Mouse (Mus musculus) heart, postnatal 0 days (tissue): ENCODE data around the gene Gm49630.
A peak's percentile ranks its signal among the peaks of the same experiment; 100 is the strongest.
"Not testable (repeated sequence)": the region's sequence is repeated elsewhere in the genome, so short reads cannot be mapped to it uniquely, and the experiment has no call there.

Experiments
- CTCF ChIP-seq: IDR thresholded peaks from 2 replicates; pipeline ENCODE4 v1.5.1; 2016; ENCODE audit warnings: antibody characterized with exemption, control low read depth, low read depth
- EP300 ChIP-seq: IDR thresholded peaks from 2 replicates; pipeline ENCODE4 v1.6.1; 2016; ENCODE audit warnings: antibody characterized with exemption, low read depth

DNA sequence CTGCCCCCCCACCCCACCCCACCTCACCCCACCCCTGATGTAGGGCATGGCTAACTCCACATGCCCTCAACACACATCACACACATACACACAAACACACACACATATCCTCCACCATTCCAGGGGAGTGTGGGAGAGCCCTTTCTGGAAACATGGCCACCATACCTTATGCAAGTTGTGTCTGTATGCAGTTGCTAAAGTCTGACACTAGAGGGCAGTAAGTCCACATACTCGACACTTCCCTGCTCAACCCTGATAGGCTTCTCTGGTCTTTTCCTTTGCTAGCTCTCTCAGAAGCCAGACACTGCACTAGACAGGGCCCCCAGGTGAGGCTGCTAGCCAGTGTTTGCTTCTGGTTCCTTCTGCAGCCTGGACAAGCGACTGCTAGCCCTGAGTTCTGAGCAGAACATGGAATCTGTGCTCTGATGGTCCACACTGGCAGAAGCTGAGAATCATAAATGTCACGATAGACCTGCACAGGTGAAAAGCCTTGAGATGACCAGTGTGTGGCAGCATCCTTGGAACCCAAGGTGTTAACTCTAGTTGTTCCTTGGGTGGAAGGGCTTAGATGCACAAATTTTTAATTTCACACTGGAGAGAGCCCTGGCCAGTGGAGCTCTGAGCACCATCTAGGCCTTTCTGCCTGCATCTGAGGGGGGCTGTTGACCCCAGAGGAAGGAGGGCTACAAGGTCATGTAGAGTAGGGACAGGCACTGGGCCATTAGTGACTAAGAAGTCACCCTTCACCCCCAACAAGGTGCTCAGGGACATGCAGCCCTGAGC is 48.6 kb upstream of the Gm49630 start:
- peak; percentile 52 for TF ChIP-seq CTCF
- TF ChIP-seq EP300: not testable (repeated sequence)
